Mouse (Mus musculus) urinary bladder, postnatal 36 days (tissue): ENCODE results near the gene Gm49486.

ENCODE experiments used
- DNase-seq, 2 experiments: peaks; one replicate each; pipeline ENCODE4 v3.0.0; 2022; ENCODE audit warnings: low spot score in 2 of 2, mixed read lengths in 1 of 2

Gene Gm49486

DNA sequence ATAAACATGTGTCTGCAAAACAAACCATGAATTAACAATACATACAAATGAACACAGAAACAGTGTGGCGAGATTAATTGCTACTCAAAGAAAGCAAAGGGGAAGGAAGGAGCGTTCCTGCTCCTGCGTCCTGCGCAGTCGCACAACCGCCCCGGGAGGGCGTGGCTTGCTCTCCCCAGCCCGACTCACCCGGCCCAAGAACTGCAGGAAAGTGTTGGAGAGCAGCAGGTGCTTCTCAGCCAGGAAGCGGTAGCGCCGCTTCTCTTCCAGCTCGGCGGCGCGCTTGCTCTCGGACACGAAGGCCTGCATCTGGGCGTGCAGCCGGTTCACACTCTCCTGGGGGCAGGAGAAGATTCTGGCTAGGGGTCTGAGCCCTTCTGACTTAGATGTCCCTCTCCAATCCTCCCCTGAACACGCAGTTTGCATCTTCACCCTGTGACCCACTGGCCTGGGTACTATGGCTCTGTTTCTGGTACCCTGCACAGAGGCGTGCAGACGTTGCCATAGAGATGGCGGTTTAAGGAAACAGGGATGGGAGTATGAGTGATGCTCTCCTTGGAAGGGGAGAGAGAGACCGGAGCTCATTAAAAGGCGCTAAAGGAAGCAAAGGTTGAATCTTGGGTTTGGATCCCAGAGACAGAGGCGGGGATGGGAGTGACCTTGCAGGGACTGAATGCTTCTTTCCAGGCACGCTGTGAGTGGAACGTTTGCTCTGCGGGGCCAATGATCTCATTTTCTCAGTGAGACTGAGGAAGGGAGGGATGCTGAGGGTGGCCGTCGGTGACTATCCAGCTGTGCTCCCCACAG is 41.3 kb downstream of the Gm49486 start:
- DNase-seq, result peak; percentile 65 to 84

DNA sequence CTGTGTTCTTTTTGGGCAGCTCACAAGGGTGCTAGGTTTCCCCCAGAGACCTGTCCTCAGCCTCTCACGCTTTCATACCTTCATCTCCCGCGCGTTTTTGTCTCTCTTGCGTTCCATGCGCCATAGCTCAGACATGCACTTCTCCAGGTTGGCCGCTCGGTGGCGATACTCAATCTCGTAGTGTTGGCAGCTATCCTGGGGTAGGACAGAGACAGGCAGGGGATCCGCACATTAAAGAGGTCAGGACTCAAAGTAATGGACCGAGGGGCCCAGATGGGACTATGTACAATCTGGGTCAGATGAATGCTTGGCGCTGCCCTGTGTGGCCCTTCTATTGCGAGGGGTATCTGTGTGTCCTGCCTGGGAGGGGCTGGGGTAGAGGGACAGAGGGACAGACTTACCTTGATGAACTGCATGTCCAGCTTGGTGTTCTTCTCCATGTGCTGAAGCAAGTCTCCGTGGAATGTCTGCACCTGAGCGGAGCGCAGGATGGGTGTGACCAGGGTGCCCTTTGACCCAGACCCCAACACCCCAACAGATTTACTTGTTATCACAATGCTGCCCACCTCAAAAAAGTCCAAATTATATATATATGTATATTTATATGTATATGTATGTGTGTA is 42.0 kb downstream of the Gm49486 start:
- peak in 1 of 2 experiments; percentile 44 for DNase-seq

DNA sequence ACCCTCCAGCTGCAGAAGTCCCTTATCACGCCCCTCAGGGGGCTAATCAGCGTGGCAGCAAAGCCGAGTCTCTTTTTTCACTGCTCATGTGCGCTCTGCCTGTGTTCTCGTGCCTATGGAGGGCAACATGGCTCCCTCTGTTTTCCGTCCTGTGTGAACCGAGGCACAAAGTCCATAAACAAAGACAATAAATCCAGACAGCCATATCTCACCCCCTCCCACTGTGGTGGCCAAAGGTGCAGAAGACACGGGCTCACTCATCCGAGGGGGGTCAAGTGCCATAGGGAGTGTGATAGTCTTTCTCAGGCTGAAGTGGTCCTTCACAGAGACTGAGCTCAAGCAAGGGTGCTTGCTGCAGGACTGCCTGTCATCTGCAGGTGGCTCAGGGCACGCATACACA is 43.8 kb downstream of the Gm49486 start:
- DNase-seq, result no peak

DNA sequence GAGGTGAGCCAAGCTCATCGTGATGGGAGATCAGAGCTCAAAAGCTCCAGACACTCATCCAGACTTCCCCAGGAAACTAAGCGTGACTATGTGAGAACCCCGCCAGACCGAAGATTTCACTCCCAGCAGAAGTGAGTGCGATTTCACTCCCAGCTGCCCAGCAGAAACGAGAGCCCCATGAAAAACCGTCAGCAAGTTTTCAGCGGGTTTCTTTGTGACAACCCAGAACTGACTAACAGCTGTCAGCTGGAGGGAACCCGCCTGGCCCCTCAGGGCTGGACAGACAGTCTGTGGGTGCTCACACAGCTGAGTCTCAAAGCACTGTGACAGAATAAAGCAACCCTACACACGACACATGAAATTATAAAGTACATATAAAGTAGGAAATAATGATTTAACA is 48.5 kb downstream of the Gm49486 start:
- DNase-seq, result no peak

DNA sequence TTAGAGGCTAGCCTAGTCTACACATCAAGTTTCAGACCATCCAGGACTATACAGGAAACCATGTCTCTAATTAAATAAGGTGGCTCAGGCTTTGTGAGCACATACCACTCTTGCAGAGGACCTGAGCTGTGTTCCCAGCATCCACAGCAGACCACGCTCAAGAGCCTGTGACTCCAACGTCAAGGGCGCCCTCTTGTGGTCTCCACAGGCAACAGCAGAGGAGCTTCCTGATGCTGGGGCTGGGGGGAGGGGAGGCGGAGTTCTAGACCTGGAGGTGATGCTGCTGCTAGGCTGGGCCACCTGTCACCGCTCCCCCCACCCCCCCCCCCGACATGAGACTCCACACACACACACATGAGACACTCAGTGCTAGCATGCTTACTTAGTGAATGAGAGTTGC is 51.0 kb downstream of the Gm49486 start:
- no peak for DNase-seq

DNA sequence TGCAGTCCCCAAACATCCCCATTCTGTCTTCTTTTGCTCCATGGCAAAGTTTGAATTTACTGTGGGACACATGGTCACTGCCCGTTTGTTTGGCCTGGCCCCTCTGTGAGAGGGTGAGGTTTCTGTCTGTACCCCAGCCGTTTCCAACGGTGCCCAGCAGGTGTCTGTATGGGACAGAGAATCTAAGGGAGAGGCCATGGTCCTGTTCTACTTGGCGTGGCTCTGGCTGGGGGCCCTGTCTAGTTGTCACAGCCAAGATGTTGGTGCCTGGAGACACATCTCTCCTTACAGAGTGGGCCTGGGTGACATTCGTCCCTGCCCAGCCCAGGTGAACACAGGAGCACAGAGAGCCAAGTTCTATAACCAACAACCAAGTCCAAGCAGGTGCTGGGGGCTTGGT is 51.7 kb downstream of the Gm49486 start:
- no peak for DNase-seq

DNA sequence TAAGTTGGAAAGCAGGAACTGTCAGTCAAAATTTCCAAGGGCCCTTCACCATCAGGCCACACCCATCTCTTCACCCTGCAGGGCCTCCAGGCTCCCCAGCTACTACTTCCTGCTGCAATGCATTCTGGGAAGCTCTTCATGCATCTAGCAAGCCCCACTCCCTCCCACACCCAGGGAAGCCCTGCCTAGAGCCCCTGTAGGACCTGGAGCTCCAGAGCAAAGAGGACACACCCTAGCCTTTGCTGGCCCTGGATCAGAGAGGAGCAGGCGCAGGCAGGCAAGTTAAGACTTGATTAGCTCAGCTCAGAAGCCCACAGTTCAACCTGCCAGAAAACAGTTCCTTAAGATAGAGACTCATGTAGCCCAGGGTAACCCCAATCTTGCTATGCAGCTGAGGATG is 52.2 kb downstream of the Gm49486 start:
- peak in 1 of 2 experiments; percentile 33 for DNase-seq

DNA sequence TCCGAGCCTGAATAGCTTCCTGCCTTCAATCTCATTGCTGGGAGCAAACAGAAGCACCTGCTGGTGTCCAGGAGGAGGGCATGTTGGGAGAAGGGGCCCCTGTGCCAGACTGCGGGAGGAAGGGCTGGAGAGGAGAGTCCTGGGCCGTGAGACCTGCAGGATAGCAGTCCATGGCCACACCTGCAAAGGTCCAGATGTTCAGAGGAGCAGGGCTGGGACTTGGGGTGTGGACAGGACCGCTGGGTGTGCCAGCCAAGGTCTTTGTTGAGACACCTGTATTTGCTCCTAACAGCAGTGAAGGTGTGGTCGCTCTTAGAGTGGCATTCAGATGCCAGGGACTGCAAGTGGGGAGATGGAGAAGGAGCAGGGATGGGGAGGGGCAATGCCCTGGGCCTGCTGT is 53.2 kb downstream of the Gm49486 start:
- no peak for DNase-seq

DNA sequence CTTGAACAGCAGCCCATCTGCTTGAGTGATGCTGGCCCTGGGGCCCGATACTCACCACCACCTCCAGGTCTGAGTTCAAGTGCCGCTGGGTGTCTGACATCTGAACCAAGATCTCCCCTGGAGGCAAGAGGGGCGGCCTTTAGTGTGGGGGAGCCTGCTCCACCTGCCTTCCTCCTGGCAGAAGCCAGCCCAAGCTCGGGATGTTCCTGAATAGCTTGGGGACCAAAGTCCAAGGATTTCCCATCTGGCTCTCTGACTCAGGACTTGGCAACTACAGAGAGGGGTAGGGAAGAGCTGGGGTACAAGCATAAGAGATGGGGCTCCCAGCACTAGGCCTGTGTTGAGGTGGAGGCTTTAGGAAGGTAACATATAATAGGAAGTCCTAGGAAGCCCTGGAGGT is 54.2 kb downstream of the Gm49486 start:
- DNase-seq, result no peak

DNA sequence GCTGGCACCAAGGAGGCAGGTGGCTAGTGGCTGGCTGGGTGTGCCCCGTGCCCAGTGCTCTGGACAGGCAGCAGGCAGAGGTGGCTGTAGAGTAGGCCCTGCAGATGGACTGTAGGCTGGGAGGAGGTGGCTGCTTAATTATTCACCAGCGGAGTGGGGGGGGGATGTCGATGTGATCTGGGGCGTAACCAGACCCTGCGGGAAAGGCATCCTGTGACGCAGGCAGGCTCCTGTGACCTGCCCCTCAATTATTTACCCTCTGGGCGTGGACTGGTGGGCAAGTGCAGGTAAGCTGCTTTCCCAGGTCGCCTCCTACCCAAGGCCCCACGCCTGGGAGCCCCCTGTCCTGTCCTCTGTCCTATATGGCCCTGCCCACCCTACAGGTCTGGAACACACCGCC is 56.2 kb downstream of the Gm49486 start, which contains the start of gene Baiap2l2:
Gene Baiap2l2, minus strand, starts transcription at position 139 of the 400 bp plus-strand sequence.
- no peak for DNase-seq

DNA sequence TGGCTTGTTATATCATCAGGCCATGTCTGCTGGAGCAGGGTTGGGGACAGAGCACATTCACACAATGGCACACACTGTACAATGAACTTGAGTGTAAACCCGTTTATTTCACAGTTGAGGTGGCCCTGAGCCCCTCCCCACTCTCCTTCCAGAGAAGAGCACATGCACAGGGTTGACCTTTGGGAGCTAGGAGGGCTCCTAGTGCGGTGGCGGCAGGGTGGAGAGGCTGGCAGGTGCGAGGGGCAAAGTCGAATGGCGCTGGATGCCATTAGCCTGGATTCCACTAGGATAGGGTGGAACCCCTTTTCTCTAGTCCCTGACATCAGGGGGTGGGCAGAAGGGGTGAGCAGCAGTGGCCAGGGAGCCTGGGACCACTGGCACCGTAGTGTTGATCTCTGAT is 57.0 kb downstream of the Gm49486 start:
- no peak for DNase-seq

DNA sequence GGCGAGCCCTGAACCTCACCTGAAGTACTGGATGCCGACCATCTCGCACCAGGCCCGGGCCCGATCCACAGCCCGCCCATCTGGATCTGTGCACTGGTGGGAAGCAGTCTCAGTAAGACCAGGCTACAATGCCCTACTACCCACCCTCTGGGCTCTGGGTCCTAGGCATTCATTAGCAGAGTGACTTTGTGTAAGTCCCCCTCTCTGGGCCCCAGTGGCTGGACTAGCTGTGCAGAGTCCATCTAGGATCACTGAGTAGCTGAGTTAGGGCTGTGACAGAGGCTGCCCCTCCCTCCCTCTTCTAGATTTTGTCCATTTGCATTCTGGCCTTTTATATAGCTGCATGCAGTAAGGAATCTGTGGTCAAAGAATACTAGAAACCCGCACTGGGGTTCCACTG is 57.9 kb downstream of the Gm49486 start:
- DNase-seq, result no peak

DNA sequence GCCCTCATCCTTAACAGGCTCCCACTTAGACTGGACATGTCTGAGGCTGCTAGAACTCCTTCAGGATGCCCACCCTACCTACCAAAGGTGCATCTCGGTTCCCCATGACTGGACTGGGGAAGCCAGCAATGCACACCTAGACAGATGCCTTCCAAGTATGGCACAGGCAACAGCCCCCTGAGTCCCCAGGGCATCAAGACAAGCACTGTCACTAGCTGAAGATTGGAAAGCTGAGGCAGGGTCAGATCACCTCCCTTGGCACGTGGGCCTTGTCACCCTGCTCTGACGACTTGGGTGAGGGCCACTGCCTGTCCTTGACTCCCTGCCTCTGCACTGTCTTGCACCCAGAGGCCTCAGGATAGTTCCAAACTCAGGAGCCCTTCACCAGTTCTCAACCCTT is 59.2 kb downstream of the Gm49486 start:
- no peak for DNase-seq

DNA sequence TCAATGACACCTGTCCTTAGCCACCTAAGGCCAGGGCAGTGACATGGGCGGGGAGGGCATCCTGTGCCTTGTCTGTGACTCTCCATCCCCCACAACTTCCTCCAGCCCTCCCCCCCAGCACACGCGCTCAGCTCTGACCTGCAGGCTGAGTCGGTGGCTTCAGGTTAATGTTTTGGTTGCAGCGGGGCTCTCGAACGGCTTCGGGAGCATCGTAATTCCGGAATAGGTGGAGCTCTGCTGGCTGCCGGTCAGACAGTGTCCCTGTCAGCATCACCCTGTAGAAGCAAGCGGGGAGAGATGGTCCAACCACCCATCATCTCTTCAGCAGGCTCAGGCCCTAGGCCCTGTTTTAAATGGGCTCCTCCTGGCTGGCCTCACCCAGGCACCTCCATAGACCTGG is 60.2 kb downstream of the Gm49486 start:
- DNase-seq, result no peak

DNA sequence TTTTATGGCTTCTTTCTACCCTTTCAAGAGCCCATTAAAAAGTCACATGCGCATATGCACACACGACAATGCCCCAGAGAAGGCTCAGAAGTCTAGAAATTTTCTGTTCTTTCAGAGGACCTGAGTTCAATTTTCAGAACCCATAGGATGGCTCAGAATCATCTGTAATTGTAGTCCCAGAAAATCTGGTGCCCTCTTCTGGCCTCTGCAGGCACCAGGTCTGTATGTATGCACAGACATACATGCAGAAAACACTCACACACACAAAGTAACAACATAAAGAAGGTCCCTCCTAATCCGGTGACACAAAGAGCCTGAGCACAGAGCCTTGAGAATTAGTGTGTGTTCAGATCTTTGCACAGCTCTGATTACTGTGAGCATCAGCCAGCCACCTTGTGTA is 61.1 kb downstream of the Gm49486 start:
- no peak for DNase-seq

DNA sequence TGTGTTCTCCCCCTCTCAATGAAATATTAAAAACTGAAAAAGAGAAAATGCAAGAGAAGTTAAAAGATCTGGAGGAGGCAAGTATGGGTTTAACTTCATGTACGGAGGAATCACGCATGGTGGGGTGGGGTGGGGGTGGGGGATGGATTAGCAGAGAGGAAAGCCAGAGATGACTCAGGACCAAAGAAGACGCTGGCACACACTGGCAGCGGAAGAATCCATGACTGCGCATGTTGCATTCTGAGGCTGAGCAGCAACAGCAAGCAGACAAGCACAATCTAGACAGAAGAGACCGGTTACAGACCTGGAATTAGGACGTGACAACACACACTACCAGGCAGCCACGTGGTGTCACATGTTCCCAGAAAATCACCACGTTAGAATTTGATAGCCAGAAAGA is 63.6 kb downstream of the Gm49486 start:
- no peak for DNase-seq

DNA sequence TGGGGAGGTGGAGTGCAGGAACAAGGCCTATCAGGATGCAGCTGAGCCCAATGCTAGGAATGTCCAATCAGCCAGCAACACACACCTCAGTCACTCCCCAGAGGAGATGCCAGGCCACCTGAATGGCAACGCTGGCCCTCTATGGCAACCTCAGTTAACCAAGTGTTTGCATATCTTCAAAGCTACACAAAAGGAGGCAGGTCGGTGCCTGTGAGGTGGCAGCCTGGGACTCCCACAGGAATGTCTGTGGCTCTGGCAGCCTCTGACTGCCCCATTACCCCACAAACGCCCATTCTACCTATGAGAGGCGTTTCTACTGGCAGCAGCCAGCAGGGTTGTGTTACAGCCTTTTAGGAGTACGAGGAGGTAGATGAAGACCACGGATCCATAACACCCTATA is 69.4 kb downstream of the Gm49486 start:
- peak; percentile 57 to 64 for DNase-seq

DNA sequence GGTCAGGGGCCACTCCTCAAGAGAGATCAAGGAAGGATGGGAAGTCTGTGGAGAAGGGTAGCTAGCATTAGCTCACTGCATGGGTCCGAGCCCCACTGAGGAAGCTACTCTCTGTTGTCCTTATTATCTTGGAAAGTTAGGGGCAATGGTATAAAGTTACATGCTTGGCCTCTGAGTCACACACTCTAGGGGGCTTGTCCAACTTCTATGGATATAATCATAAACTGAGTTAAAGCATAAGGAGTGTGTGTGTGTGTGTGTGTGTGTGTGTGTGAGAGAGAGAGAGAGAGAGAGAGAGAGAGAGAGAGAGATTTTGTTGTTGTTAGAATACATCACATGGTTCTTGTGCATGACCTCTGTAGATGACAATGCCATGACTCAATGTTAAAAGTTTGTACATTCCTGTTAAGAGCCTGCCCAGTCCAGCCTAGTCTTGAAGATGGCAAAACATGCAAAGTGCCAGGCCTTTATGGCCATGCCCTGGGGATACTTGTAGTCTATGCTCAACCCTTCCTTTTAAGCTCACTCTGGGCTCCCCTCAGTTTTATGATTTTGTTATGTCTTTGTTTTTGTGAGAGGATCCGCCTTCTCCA is 70.5 kb downstream of the Gm49486 start:
- DNase-seq, result peak in 1 of 2 experiments; percentile 48

DNA sequence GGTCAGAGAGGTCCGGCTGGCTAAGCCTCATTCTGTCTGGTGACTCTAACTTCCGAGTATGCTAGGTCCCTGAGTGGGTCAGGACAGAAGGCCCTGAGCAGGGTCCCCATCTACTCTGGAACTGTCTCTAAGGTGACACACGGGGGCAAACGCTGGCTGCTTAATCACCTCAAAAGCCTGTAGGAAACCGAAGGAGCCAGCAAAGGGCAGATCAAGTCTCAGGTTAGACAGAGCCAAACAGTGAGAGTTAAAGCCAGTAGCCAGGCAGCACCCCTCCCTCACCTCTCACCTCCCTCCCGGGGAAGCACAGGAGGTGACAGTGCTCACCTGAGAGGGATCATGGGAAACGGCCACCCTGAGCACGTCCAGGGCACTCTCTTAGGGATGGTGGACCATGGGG is 74.5 kb downstream of the Gm49486 start:
- no peak for DNase-seq

DNA sequence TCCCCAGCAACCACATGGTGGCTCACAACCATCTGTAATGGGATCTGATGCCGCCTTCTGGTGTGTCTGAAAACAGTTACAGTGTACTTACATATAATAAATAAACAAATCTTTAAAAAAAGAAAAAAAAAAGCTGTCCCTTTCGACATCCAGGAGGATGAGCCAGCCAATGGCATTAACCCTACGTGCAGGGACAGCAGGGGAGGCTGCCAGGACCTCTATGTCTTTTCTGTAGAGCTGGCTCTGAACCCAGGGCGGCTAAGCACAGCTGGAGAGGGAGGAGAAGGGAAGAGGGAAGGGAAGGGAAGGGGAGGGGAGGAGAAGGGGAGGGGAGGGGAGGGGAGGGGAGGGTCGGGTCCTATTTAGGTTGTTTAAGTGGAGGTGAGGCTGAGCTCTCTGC is 75.6 kb downstream of the Gm49486 start:
- no peak for DNase-seq

DNA sequence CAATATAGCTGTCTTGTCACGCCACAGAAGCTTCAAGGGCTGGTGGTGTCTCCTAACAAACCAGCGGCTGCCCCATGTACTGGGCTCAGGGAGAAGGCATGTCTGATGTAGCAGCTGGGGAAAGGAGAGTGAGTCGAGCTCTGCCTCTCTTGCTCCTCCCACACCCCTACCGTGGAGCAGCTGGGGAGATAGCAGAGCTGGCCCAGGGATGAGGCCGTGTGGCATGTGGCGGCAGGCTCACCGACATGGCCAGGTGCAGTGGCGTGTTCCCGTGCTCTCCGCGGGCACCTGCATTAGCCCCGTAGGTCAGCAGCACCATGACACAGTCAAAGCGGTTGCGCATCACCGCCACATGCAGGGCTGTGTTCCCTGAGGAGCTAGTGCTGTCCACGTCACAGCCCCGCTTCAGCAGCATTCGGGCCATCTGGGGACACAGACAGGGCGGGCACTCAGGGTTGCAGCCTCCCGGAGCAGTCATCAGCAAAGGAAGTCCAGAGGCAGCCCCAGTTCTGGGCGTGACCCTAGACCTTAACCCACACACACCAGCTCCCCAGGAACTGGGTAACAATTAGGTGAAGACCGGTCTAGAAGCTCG is 76.9 kb downstream of the Gm49486 start:
- DNase-seq, result no peak
